Mouse (Mus musculus): ENCODE measurements at regions not wholly inside any gene's neighbourhood (a gene's known extent, or its start where the extent isn't known, plus 50 kb on each side); places are given as distances from the start of the nearest gene placed in this dataset.

GRCm38 (mm10) chr14:76917139-76917929, 119.2 kb upstream of the Ccdc122 start:
- DNase-seq (ENCODE audit: low spot score in 2 of 2), result no peak

- DNase-seq (ENCODE audit: low spot score in 2 of 2), result no peak
Observed at GRCm38 (mm10) chr14:76913850-76914249, 122.7 kb upstream of the Ccdc122 start.

- peak in 1 of 2 experiments; percentile 24 for DNase-seq (ENCODE audit: low spot score in 2 of 2)
Observed at GRCm38 (mm10) chr14:76912301-76913001, 124.1 kb upstream of the Ccdc122 start.

DNA sequence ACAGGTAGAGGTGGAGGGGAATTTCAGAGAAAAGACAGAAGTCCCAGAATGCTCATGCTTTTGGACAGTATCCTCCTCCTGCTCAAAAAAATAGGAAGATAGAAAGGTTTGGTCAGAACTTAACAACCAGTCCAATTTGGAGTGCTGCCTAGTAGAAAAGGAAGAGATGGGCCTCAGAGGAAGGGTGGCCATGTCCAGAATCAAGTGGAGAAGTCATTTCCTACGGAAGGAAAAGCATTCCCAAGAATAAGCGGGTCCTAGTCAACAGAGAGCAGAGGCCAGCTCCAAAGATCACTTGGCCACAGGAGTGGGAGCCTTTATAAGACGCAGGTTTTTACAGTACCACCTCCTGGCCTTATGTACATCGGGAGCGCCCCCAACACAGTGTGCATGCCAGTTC, 125.3 kb upstream of the Ccdc122 start:
- no peak for DNase-seq (ENCODE audit: low spot score in 2 of 2)

GRCm38 (mm10) chr14:76910186-76910585, 126.4 kb upstream of the Ccdc122 start:
- DNase-seq (ENCODE audit: low spot score in 2 of 2), result no peak

DNA sequence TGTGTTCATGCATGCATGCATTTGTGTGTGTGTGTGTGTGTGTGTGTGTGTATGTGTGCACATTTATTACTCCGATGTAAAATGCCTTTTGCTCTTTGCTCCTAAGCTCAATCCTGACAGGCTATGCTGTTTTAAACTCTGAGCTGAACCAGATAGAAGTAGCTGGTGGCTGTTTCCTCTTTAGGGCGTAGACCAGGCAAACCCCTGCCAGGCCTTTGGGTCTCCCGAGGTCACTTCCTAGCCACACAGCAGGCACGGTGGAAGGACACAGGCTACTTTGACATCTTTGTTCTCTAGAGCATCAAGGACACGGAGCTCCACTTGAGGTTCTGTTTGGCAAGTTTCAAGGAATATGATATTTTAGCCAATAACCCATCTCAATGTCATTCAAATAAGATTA, 128.6 kb upstream of the Ccdc122 start:
- DNase-seq (ENCODE audit: low spot score in 2 of 2), result no peak

DNA sequence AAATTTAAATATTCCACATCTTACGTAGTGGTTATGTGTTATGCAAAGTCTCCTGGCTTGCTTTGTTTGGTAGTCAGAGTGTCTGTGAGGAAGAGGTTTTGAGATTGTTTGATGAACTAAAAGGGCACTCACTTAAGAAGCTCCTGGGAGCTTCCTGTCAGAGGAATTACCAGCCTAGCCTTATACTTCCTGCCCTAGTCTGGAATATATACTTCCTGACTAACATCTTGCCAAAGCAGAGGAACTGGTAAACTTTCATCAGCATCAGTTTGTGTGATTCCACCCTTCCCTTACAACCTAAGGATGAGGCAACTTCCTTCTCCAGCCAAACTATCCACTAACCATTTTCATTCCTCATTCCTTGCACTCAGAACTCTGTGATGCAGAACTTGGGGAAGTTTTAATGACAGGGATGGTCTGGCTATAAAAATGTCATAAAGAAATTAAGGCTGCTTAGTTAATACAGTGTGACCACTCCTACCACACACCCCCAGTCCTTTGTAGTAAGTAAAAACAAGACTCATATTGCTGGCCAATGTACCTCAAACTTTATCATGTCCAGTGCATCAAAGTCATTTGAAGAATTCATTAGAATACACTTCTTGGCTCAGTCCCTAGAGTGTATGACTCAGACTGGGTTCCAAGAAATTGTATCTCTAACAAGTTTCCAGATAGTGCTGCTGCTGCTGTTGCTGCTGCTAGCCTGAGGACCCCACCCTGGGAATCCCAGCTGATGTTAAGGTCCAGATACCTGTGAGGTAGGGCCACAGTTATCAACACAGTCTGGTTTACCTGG, 133.4 kb upstream of the Ccdc122 start:
- DNase-seq (ENCODE audit: low spot score in 2 of 2), result no peak

GRCm38 (mm10) chr14:76901490-76901889, 135.1 kb upstream of the Ccdc122 start:
- DNase-seq (ENCODE audit: low spot score in 2 of 2), result no peak

DNA sequence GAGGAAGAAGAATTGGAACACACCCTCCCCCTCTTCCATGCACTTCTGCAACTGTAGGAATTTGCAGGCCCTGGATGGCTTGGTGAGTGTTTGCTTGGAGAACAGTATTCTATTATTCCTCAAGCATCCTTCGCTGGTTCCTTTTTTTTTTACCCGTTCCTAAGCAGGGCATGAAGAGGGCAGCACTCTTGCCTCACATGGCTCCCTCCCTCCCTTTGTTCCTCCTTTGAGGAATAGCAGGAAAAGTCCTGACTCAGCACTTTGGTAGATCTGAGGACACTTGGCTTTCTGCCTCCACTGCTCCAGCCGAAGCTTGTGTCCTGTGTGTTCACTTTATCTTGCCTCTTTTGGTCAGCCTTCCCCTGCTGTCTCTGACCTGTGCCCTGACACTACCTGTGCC, 137.2 kb upstream of the Ccdc122 start:
- DNase-seq (ENCODE audit: low spot score in 2 of 2), result no peak

- DNase-seq (ENCODE audit: low spot score in 2 of 2), result no peak
Observed at GRCm38 (mm10) chr14:76887708-76888107, 148.9 kb upstream of the Ccdc122 start.

GRCm38 (mm10) chr14:76887201-76887600, 149.4 kb upstream of the Ccdc122 start:
- no peak for DNase-seq (ENCODE audit: low spot score in 2 of 2)

DNA sequence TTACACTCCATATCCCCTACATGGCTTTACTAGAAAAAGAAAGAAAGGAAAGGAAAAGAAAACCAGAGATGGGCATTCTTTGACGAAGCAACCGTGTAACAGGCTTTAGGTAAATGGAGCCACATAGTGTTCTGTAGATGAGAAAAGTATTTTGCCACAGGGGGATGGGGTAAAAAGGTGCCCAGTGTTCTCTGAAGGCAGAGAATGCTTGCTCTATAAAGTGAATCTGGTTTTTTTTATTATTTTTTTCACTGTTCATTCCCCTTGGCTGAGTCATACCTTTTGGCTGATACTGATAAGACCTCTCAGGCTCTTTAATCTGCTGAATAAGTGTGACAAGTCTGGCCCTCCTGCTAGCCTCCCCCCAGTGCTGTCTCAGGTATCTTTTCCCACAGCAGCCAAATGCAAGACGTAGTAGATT, 153.3 kb upstream of the Ccdc122 start:
- DNase-seq (ENCODE audit: low spot score in 2 of 2), result no peak

DNA sequence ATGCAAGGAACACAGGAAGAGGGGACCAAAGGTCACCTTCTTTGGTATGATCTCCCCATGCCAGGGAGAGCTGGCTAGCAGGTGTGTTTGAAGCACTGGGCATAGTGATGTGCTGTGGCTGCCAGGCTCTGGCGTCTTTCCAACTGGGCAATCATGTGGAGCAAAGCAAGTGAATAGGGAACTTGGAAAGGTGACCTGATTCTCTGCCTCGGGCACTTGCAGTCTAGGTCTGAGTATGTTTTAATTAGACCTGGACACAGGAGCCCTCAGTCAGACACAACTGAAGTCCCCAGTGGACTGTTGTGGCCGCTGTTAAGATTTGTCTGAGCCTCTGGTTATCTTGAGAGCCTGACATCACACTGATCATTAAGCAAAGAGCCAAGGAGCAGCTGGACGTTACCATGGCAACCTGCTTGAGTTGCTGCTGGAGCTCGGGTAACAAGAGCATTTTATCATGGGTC, 153.8 kb upstream of the Ccdc122 start:
- DNase-seq (ENCODE audit: low spot score in 2 of 2), result peak; percentile 39 to 40

GRCm38 (mm10) chr14:76880851-76881250, 155.7 kb upstream of the Ccdc122 start:
- no peak for DNase-seq (ENCODE audit: low spot score in 2 of 2)

DNA sequence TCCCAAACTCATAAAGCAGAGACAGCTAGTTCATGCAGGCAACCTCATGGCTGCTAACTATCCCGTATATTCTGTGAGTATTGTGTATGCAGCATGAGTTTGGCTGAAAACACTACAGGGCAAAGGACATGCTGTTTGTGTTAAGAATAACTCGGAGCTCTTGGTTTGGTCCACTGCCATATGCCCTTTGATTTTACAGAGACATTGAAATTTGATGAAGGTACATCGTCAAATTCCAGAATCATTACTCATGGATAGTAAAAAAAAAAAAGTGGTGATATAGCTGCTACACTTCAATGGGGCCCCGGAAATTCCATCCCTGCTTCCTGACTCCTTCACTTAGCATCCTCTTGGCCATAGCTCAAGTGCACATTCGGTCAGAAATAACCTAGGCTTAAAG, 159.3 kb upstream of the Ccdc122 start:
- no peak for DNase-seq (ENCODE audit: low spot score in 2 of 2)

DNA sequence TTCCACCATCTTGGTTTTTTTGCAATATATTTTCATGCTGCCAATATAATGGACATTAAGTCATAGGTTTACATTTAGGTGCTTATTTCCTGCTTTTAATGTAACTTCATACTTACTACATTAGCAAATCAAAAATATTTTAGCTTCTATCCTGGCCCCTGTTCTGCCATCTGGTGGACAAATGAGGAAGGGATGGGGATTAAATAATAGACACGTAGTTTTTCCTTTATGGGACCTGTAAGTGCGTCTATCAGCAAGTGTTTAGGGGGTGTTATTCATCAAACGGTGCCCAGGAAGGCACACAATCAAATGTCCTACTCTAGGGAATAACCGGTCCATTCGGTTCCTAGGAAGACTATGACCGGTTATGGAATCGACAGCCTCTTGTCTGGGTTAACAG, 160.6 kb upstream of the Ccdc122 start:
- peak; percentile 38 to 61 for DNase-seq (ENCODE audit: low spot score in 2 of 2)

DNA sequence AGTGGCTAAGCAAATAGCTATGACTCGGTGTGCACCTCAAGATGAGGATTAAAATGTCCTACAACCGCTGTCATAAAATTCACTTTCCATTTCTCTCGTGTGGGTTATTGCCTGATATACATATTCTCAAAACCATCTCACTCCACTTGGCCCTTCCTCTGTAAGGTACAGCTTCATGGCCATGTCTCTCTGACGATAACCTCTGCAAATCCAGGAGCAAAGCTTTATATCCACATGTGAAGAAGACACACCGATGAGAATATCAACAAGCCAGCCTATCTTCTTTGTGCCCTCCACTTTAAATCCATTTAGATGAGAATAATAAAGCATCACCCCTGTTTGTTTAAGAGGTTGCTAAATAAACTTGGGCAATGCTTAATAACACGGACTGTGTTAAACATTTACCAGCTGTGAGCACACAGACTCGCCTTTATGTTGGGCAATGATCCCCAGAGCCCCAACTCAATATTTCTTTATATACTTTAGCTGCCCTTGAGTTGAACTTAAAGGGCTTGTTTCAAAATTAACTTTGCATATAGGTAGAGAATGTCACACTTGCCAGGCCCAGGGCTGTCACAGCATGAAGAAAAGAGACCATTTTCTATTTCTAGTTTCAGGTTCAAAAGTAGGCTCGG, 161.2 kb upstream of the Ccdc122 start:
- no peak for DNase-seq (ENCODE audit: low spot score in 2 of 2)

- no peak for DNase-seq (ENCODE audit: low spot score in 2 of 2)
Observed at GRCm38 (mm10) chr14:76874542-76875265, 161.9 kb upstream of the Ccdc122 start.

DNA sequence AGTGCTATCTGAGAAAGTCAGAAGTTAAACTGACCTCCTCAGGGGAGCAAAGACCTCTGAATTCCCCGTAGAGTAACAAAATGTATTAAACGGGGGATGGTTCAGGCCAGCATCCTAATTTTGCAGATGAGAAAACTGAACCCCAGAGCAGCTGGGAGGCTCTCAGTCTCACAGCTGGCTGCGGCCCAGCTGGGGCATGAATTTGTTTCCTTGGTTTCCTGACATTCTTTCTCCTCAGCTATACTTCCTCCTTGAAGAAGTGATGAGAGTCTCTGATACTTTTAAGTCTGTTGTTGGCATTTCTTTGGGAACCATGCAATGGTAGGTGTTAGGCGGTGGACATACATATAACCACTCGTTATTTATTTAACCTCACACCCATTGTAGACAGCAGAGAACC, 162.9 kb upstream of the Ccdc122 start:
- no peak for DNase-seq (ENCODE audit: low spot score in 2 of 2)

DNA sequence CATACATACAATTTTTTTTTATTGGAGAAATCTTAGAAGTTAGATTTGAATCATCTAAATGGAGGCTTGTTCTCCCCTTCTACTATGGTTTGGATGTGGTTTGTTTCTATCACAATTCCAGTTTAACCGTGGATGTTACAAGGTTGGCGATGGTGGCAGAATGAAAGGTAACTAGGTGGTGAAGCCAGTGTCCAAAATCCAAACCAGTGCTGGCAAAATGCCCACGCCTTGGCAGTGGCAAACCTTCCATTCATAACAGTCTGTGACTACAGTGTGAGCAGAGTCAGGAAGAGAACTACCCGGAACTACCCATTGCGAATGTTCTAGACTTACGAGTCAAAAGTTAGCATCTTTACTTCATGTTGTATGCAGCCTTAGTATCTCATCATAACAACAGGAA, 163.6 kb upstream of the Ccdc122 start:
- no peak for DNase-seq (ENCODE audit: low spot score in 2 of 2)

- no peak for DNase-seq (ENCODE audit: low spot score in 2 of 2)
Observed at GRCm38 (mm10) chr14:76872510-76872909, 164.1 kb upstream of the Ccdc122 start.
